Mouse (Mus musculus) myocyte (in vitro differentiated cells): Measurements from ENCODE around the gene Noct.

Experiments
- CEBPB ChIP-seq: IDR thresholded peaks from 2 replicates; pipeline ENCODE4 v1.6.1; 2011; ENCODE audit warnings: mild to moderate bottlenecking, moderate library complexity; ENCODE audit not compliant: poor library complexity, insufficient read depth, severe bottlenecking
- E2F4 ChIP-seq: IDR thresholded peaks from one replicate; pipeline ENCODE4 v1.6.1; 2011; ENCODE audit warnings: mild to moderate bottlenecking, control low read depth, moderate library complexity; ENCODE audit not compliant: insufficient read depth
- MAX ChIP-seq: IDR thresholded peaks from one replicate; pipeline ENCODE4 v1.6.1; 2011; ENCODE audit warnings: low read depth, mild to moderate bottlenecking, control low read depth
- MYOD1 ChIP-seq, 3 experiments: IDR thresholded peaks; one replicate each; pipeline ENCODE4 v1.6.1; 2011; ENCODE audit warnings: control low read depth in 2 of 3, low read depth in 2 of 3, mild to moderate bottlenecking in 2 of 3, moderate library complexity in 1 of 3; ENCODE audit not compliant: insufficient read length in 2 of 3, control insufficient read depth in 1 of 3
- MYOG ChIP-seq, 3 experiments: IDR thresholded peaks; one replicate each; pipeline ENCODE4 v1.6.1; 2011; ENCODE audit warnings: control low read depth in 2 of 3, low read depth in 2 of 3, mild to moderate bottlenecking in 2 of 3; ENCODE audit not compliant: insufficient read length in 2 of 3, control insufficient read depth in 1 of 3, insufficient read depth in 1 of 3
- POLR2A ChIP-seq: IDR thresholded peaks from one replicate; pipeline ENCODE4 v1.6.1; 2011; ENCODE audit warnings: low read depth, mild to moderate bottlenecking, control low read depth, moderate library complexity; ENCODE audit not compliant: insufficient read length
- POLR2AphosphoS2 ChIP-seq: IDR thresholded peaks from one replicate; pipeline ENCODE4 v1.6.1; 2011; ENCODE audit warnings: low read depth, control low read depth; ENCODE audit not compliant: insufficient read length
- SRF ChIP-seq: IDR thresholded peaks from one replicate; pipeline ENCODE4 v1.6.1; 2011; ENCODE audit warnings: low read depth; ENCODE audit not compliant: control insufficient read depth, insufficient read length
- TCF12 ChIP-seq: IDR thresholded peaks from one replicate; pipeline ENCODE4 v1.6.1; 2011; ENCODE audit warnings: mild to moderate bottlenecking, control low read depth; ENCODE audit not compliant: poor library complexity, insufficient read depth, severe bottlenecking
- TCF3 ChIP-seq: IDR thresholded peaks from one replicate; pipeline ENCODE4 v1.6.1; 2011; ENCODE audit warnings: low read depth, control low read depth; ENCODE audit not compliant: insufficient read length
- USF1 ChIP-seq: IDR thresholded peaks from one replicate; pipeline ENCODE4 v1.6.1; 2011; ENCODE audit warnings: low read depth, mild to moderate bottlenecking, control low read depth, moderate library complexity

GRCm38 (mm10) chr3:51225979-51226378 is 1.7 kb downstream of the Noct start:
- TF ChIP-seq POLR2A: no peak
- TF ChIP-seq E2F4: no peak
- no peak for TF ChIP-seq USF1
- TF ChIP-seq MYOG (IDR thresholded peaks at IDR 0.05; ENCODE audit: control insufficient read depth in 1 of 3, insufficient read depth in 1 of 3, insufficient read length in 2 of 3, low read depth in 2 of 3): no peak
- TF ChIP-seq TCF12: no peak
- TF ChIP-seq POLR2AphosphoS2: no peak
- TF ChIP-seq MAX: no peak
- TF ChIP-seq TCF3: no peak
- TF ChIP-seq CEBPB: no peak
- TF ChIP-seq SRF: no peak
- TF ChIP-seq MYOD1 (IDR thresholded peaks at IDR 0.05; ENCODE audit: control insufficient read depth in 1 of 3, insufficient read length in 2 of 3, low read depth in 2 of 3): no peak
